Mouse (Mus musculus) heart, embryonic 12.5 days (tissue): ENCODE data around the gene Rnasel. TPM values are rescaled to one million over a fixed set of nuclear protein-coding genes. Genes with fewer than 3 reads are reported as not detected.

Experiments
- ATAC-seq: fragments of 200-750 bp; cut with Nextera tagmentation; 2 replicates; pipeline ENCODE4 v1.8.0; 2017; ENCODE audit warnings: moderate TSS enrichment, moderate library complexity; ENCODE audit not compliant: insufficient number of reproducible peaks, low FRiP score
- H3K27ac ChIP-seq: fragments of 300-500 bp; sonication (generic); 2 replicates; pipeline ENCODE4 v1.5.1; 2016; ENCODE audit warnings: mild to moderate bottlenecking, moderate library complexity; ENCODE audit not compliant: poor library complexity, severe bottlenecking
- H3K27me3 ChIP-seq: fragments of 300-500 bp; sonication (generic); replicated peaks from 2 replicates; pipeline ENCODE4 v1.6.1; 2016; ENCODE audit warnings: mild to moderate bottlenecking, moderate library complexity
- H3K36me3 ChIP-seq: fragments of 300-500 bp; sonication (generic); 2 replicates; pipeline ENCODE4 v1.6.1; 2016; ENCODE audit warnings: mild to moderate bottlenecking, moderate library complexity
- H3K4me1 ChIP-seq: fragments of 300-500 bp; sonication (generic); replicated peaks from 2 replicates; pipeline ENCODE4 v1.6.1; 2016; ENCODE audit warnings: mild to moderate bottlenecking
- H3K4me2 ChIP-seq: fragments of 300-500 bp; sonication (generic); 2 replicates; pipeline ENCODE4 v1.6.1; 2016; ENCODE audit warnings: mild to moderate bottlenecking, moderate library complexity
- H3K4me3 ChIP-seq: fragments of 300-500 bp; sonication (generic); 2 replicates; pipeline ENCODE4 v1.5.1; 2016; ENCODE audit warnings: mild to moderate bottlenecking
- H3K9ac ChIP-seq: fragments of 300-500 bp; sonication (generic); 2 replicates; pipeline ENCODE4 v1.6.1; 2016; ENCODE audit warnings: mild to moderate bottlenecking, moderate library complexity
- H3K9me3 ChIP-seq: fragments of 300-500 bp; sonication (generic); replicated peaks from 2 replicates; pipeline ENCODE4 v1.6.1; 2016; ENCODE audit warnings: mild to moderate bottlenecking, moderate library complexity
- WGBS: fragments of 180-500 bp; shearing (Covaris S2); methylation state at CpG from one replicate; pipeline ENCODE4 v1.1.7; 2016; 5-methylcytosine and 5-hydroxymethylcytosine counted together
- polyA plus RNA-seq: library from polyadenylated mRNA; unstranded; fragments of >200 nt; fragmentation: Nextera tagmentation; extraction: Ambion mirVana; gene quantifications from 2 replicates; pipeline ENCODE4 v1.2.1, GENCODE M21; 2016

Rnasel gene
- polyA plus RNA-seq, 1 experiment from 2014 or later = 12.8 TPM

DNA sequence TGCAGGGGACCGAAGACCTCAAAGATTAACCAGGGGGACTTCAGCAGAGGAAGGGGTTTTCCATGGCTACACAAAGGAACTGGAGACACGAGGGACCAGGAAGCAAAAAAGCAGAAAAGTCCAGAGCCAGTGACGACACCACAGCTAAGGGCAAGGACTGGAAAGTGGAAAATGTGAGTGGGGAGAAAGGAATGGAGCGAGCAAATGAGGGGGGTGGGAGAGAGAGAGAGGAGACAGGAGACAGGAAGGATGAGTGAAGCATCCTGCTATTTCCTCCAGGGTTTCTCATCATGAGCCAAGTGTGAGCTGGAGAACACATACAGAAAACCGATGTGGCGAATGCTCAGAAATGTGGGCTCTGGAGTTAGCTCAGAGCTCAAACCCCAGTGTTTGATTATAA, 13.1 kb upstream of the Rnasel start:
- H3K4me1 ChIP-seq = peaks cover 13% of the 10 kb centered on the region
- H3K4me3 ChIP-seq = no peak overlapping the region
- no peak overlapping the region for H3K4me2 ChIP-seq
- ATAC-seq = no peak
- H3K9me3 ChIP-seq = no peaks in the 10 kb centered on the region
- no peak overlapping the region for H3K9ac ChIP-seq
- H3K36me3 ChIP-seq = no peaks in the 10 kb centered on the region
- 52% methylated on average over 6 of the region's 6 CpGs for WGBS
- peaks cover 56% of the 10 kb centered on the region for H3K27me3 ChIP-seq
- no peak overlapping the region for H3K27ac ChIP-seq

DNA sequence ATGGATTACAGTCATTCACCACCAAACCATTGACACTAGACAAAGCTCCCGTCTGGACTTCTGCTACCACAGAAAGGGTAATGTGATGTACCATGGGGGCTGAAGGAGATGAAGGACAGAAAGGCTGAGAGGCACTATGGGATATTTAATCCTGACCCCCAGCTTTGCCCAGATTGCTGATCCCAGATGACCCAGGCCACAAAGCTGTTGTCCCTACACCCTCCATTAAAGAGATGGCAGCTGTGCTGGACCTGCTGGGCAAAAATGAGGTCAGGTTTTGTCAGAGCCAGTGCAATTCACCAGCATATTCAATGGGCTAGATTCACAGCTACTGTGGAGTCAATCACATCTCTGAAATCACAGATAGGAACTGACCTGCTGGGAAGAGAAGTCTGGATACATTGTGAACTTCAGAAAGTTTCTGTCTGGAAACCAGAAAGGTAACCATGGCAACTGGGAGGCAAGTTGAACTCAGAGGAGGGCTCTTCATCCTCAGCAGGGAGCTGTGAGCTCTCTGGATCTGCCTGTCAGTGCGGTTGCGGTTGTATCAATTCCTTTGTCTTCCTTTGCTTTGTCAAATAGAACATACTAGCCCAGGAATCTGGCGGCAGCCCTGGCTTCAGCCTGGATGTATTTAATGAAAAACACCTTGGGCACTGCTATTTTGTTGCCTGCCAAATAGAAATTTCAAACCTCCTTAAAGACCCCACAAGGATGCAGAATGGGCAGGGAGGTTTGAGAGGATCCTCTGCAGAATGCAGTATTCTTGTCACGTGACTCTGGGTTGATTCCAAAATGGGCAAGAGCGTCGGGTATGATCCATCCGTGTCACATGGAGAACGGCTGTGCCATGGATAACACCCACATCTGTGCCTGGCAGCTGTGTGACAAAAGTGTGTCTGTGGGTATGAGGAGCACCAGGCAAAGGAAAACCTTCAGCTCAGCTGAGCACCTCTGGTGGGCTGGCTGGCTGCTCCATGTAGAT, 11.8 kb upstream of the Rnasel start:
- Histone ChIP-seq H3K9me3 (no peaks in the 10 kb centered on the region), H3K27ac (no peak overlapping the region), H3K4me1 (peaks cover 21% of the 10 kb centered on the region), H3K36me3 (no peaks in the 10 kb centered on the region), H3K27me3 (peaks cover 66% of the 10 kb centered on the region), H3K4me2 (no peak overlapping the region), H3K4me3 (no peak overlapping the region), H3K9ac (no peak overlapping the region)
- 55% methylated on average over 9 of the region's 9 CpGs for WGBS
- no peak for ATAC-seq

DNA sequence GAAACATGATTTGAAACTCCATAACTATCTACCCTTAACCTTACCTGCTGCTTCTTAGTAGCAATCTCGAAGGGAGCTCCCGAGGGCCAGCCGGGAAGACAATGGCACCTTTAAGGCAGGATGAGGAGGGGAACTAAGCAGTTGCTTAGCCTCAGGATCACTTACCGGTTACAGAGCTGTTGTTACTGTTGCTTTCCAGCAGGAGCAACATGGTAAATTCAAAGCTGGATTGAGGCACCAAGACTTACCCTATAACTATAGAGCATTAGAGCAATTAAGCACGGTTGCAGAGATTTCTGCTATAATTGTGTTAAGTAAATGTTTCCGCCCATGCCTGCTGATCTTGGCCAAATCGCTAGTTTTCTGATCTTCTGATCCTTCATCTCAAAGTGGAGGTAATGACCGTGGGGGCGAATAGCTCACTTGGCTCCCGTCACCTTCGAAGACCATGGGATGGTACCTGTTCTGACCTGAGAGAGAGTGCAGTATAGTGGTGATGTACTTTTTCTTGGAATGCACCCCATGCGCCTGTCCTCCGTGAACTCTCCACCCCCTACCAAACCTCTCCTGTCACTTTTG, 9.7 kb upstream of the Rnasel start:
- Histone ChIP-seq H3K4me3 (peak overlapping the region; percentile 46), H3K27ac (no peak overlapping the region), H3K9me3 (no peaks in the 10 kb centered on the region), H3K27me3 (peaks cover 54% of the 10 kb centered on the region), H3K4me1 (peaks cover 23% of the 10 kb centered on the region), H3K9ac (0 out of 2 replicates have a peak overlapping the region, but pooled peaks have one; percentile 45), H3K4me2 (peak overlapping the region; percentile 87), H3K36me3 (peaks cover 5% of the 10 kb centered on the region)
- WGBS = 20% methylated on average over 13 of the region's 13 CpGs
- no peak for ATAC-seq

DNA sequence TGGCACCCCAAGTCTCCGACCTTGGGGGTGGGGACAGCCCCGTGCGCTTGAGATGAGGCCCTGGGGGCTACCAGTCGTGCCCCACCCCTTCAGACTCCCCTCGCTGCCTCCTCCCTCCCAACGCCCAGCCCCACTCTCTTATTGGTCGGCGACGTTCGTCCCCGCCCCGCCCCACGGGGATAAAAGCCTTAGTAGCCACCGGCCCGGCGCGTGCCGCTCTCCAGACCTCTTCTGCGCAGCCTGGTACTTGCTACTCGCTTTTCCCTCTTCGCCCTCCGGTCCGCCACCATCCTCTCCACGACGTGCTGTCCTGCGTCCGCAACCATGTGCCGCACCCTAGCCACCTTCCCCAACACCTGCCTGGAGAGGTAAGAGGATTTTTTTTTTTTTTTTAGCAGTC, 9.1 kb upstream of the Rnasel start, which contains the start of gene Rgs16:
TSS of gene Rgs16 (plus strand) at position 205 of the 400 bp plus-strand sequence.
- peaks cover 49% of the 10 kb centered on the region for H3K27me3 ChIP-seq

DNA sequence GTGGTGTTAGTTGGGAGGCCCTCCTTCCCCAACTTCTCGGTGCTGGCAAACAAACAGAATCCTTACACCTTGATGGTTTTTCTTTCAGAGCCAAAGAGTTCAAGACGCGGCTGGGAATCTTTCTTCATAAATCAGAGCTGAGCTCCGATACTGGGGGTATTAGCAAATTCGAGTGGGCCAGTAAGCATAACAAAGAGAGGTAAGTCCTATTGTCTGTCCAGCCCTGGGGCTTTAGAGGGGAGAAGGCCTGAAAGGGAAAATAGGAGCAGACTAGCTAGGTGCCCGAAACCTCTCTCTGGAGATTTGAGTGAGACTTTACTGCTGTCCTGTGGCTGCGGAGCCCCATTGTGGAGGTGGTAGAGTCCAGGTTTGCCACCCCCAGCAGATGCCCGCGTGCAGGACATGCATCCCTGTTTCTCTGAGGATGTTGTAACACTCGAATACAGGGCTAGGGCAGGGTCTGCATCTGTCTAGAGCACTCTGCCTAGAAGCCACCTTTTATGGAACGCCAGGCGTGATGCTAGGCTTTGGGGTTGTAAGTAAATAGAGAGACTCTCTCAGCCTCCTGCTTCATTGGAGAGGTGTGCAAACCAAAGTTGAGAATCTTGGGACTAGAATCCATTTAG, 8.3 kb upstream of the Rnasel start:
- Histone ChIP-seq H3K36me3 (peaks cover 5% of the 10 kb centered on the region), H3K4me1 (peaks cover 23% of the 10 kb centered on the region), H3K4me2 (peak overlapping the region; percentile 87), H3K27me3 (peaks cover 46% of the 10 kb centered on the region), H3K4me3 (peak overlapping the region; percentile 46), H3K9ac (no peak overlapping the region), H3K9me3 (no peaks in the 10 kb centered on the region), H3K27ac (no peak overlapping the region)
- WGBS = 39% methylated on average over 12 of the region's 12 CpGs
- no peak for ATAC-seq

More for the DNA sequence above, 9.1 kb upstream of the Rnasel start, which contains the start of gene Rgs16:
- H3K9ac ChIP-seq = peak within 1 kb of the TSS; percentile 45; the same call in 1 of the 2 replicates
- peak; percentile 71 for ATAC-seq
- H3K36me3 ChIP-seq = peaks cover 5% of the 10 kb centered on the region
- peak within 1 kb of the TSS; percentile 46 for H3K4me3 ChIP-seq
- H3K4me1 ChIP-seq = peaks cover 23% of the 10 kb centered on the region
- no peaks in the 10 kb centered on the region for H3K9me3 ChIP-seq
- WGBS = under 1% methylated on average over 28 of the region's 28 CpGs
- H3K4me2 ChIP-seq = peak within 1 kb of the TSS; percentile 87
- H3K27ac ChIP-seq = no peak within 1 kb of the TSS

DNA sequence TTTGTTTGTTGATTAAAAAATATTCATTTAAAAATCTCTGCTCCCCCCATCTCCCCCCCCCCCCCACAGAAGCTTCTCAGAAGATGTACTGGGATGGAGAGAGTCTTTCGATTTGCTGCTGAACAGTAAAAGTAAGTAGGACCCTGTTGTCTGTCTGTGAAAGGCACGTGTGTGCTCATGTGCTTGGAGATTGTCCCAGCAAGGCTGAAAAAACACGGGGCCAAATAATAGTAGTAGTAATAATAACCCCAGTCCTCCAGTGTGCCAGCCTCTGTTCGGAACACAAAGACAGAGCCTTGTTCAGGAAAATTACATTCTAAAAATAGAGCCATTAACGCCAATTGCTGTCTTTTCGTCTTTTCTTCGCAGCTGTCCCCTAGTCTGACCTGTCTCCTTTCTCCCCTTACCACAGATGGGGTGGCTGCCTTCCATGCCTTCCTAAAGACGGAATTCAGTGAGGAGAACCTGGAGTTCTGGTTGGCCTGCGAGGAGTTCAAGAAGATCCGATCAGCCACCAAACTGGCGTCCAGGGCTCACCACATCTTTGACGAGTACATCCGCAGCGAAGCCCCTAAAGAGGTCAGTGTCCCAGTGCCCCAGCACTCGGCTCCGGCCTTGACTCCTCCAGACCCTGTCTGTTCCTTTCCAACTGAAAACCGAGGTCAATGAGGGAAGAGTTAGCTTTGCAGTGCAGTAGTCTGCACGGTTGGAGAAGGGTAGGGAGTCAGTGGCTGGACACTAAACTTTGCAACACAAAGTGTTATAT, 7.5 kb upstream of the Rnasel start:
- Histone ChIP-seq H3K27ac (no peak overlapping the region), H3K4me2 (peak overlapping the region; percentile 87), H3K9ac (peak overlapping the region; percentile 46; the same call in 1 of the 2 replicates), H3K9me3 (no peaks in the 10 kb centered on the region), H3K4me3 (peak overlapping the region; percentile 46), H3K36me3 (peaks cover 5% of the 10 kb centered on the region), H3K27me3 (peaks cover 43% of the 10 kb centered on the region), H3K4me1 (peaks cover 23% of the 10 kb centered on the region)
- WGBS = 63% methylated on average over 18 of the region's 18 CpGs
- ATAC-seq = no peak

DNA sequence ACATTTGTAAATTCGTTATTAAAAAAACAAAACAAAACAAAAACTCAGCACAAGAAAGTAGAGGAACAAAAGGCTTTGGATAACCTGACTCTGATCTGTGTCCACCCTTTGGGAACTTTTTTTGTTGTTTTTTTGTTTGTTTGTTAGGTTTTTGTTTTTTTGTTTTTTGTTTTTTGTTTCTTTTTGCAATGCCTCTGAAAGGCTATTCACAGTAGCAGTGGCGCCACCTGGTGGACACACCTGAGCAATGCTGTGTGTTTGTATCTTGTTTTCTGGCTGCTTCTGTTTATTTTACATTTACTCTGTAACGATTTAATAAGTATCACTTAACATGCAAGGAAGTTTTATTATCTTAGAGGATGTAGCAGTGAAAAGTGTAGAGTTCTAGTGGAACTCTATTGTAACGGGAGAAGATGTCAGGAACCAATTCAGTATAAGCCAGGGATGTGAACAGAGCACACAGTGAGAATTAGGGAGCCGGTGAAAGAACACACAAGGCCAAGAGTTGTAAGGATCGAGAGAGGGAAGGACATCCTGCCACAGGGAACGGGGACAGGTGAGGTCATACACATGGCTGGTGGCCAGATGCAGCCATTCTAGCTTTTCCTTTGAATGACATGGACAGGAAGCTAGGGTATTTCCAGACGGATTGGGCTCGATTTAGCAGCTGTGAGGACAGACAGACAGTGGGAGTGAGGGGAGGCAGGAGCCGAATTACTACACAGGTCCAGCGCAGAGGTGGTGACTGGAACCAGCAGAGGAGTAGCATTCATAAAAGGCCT, 6.7 kb upstream of the Rnasel start:
- Histone ChIP-seq H3K4me1 (peaks cover 26% of the 10 kb centered on the region), H3K36me3 (peaks cover 5% of the 10 kb centered on the region), H3K4me2 (peak overlapping the region; percentile 87; the same call in 1 of the 2 replicates), H3K27ac (no peak overlapping the region), H3K27me3 (peaks cover 35% of the 10 kb centered on the region), H3K9me3 (no peaks in the 10 kb centered on the region), H3K9ac (no peak overlapping the region; the same call in 1 of the 2 replicates), H3K4me3 (no peak overlapping the region)
- WGBS = 38% methylated on average over 11 of the region's 11 CpGs
- no peak for ATAC-seq

DNA sequence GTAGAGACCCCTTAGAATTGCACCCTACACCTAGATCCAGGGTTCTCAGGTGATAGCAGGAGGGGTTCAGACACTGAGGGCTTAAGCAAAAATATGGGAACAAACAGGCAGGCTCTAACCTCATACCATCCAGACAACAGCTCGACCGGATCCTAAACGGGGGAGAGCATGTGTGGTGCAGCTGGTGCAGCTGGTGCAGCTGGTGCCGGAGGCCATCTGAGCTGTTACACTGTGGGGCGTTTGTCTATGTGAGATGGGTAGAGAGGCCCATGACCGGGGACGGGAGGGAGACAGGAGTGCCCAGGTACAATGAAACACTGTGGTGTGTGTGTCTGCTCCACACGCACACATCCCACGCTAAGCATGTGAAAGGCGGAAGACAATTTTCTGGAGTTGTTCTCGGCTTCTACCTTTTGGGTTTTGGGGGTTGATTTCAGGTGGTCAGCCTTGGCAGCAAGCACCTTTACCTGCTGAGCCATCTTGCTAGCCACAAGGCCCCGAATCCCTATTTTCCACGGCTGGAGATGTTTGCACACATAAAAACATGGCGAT, 3.0 kb upstream of the Rnasel start:
- no peak overlapping the region for H3K4me3 ChIP-seq
- peaks cover 5% of the 10 kb centered on the region for H3K36me3 ChIP-seq
- H3K9ac ChIP-seq = no peak overlapping the region
- no peak overlapping the region for H3K27ac ChIP-seq
- peaks cover 8% of the 10 kb centered on the region; the same call in 1 of the 2 replicates for H3K27me3 ChIP-seq
- H3K4me1 ChIP-seq = peaks cover 39% of the 10 kb centered on the region
- H3K9me3 ChIP-seq = no peaks in the 10 kb centered on the region
- no peak overlapping the region for H3K4me2 ChIP-seq
- WGBS = 81% methylated on average over 14 of the region's 14 CpGs
- no peak for ATAC-seq

DNA sequence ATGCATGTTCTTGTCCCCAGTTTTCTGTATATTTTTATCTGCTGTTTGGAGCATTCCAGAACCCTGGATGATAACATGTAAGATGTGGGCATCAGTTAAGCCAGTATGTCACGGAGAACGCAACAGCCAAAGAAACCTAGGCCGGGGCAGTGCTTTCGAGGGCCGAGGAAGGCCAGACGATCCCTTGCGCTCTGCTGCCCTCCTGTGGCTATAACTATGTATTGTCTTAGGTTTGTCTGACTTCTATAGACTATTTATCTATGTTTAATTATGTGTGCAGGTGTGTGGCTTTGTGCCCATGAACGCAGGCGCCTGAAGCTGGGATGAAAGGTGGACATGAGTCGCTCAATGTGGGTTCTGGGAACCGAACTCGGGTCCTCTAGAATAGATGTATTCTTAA, 2.5 kb upstream of the Rnasel start:
- ATAC-seq = no peak
- Histone ChIP-seq H3K27me3 (0 out of 2 replicates have a peak, but pooled peaks cover 3% of the 10 kb centered on the region), H3K4me1 (peaks cover 35% of the 10 kb centered on the region), H3K4me2 (no peak overlapping the region), H3K4me3 (no peak overlapping the region), H3K27ac (no peak overlapping the region), H3K9ac (no peak overlapping the region), H3K36me3 (peaks cover 5% of the 10 kb centered on the region), H3K9me3 (no peaks in the 10 kb centered on the region)
- 3% methylated on average over 12 of the region's 12 CpGs for WGBS
